Mouse (Mus musculus) spleen, adult 12 weeks (tissue): ENCODE results near the gene Ppp1r26.
"Not testable (repeated sequence)": the region's sequence is repeated elsewhere in the genome, so short reads cannot be mapped to it uniquely, and the experiment has no call there.

Experiments used
- DNase-seq: peaks from one replicate; pipeline ENCODE4 v3.0.0; 2022; ENCODE audit warnings: low spot score

Gene Ppp1r26

GRCm38 (mm10) chr2:28446181-28446514 lies 452 bp upstream of the Ppp1r26 start:
- no peak for DNase-seq

GRCm38 (mm10) chr2:28447315-28447670 lies 693 bp downstream of the Ppp1r26 start:
- DNase-seq: no peak

GRCm38 (mm10) chr2:28451663-28452062 lies 5.1 kb downstream of the Ppp1r26 start:
- DNase-seq: no peak

- no peak for DNase-seq
Measured at GRCm38 (mm10) chr2:28453539-28453938, 6.9 kb downstream of the Ppp1r26 start.

- no peak for DNase-seq
Measured at GRCm38 (mm10) chr2:28456616-28457015, 10.0 kb downstream of the Ppp1r26 start.

GRCm38 (mm10) chr2:28463919-28464318 lies 17.3 kb downstream of the Ppp1r26 start:
- DNase-seq: peak; percentile 33

- no peak for DNase-seq
Measured at GRCm38 (mm10) chr2:28464919-28465318, 18.3 kb downstream of the Ppp1r26 start.

- no peak for DNase-seq
Measured at GRCm38 (mm10) chr2:28465836-28466518, 19.4 kb downstream of the Ppp1r26 start, which contains the start of gene 1700007K13Rik. TSS of gene 1700007K13Rik (minus strand) at chr2:28466332.

- DNase-seq: peak; percentile 66
Measured at GRCm38 (mm10) chr2:28467860-28468485, 21.4 kb downstream of the Ppp1r26 start, which contains the start of gene Mrps2. TSS of gene Mrps2 (plus strand) at chr2:28468066.

- no peak for DNase-seq
Measured at GRCm38 (mm10) chr2:28468486-28469225, 22.1 kb downstream of the Ppp1r26 start.

GRCm38 (mm10) chr2:28469461-28469860 lies 22.9 kb downstream of the Ppp1r26 start:
- no peak for DNase-seq

- DNase-seq: no peak
Measured at GRCm38 (mm10) chr2:28470591-28470990, 24.0 kb downstream of the Ppp1r26 start.

- DNase-seq: not testable (repeated sequence)
Measured at GRCm38 (mm10) chr2:28472011-28472410, 25.4 kb downstream of the Ppp1r26 start.

GRCm38 (mm10) chr2:28477993-28478392 lies 31.4 kb downstream of the Ppp1r26 start:
- not testable (repeated sequence) for DNase-seq

GRCm38 (mm10) chr2:28479208-28480204 lies 32.9 kb downstream of the Ppp1r26 start:
- DNase-seq: no peak

GRCm38 (mm10) chr2:28483861-28484260 lies 37.3 kb downstream of the Ppp1r26 start:
- no peak for DNase-seq

- DNase-seq: no peak
Measured at GRCm38 (mm10) chr2:28494521-28494920, 47.9 kb downstream of the Ppp1r26 start.

- no peak for DNase-seq
Measured at GRCm38 (mm10) chr2:28495207-28495756, 48.7 kb downstream of the Ppp1r26 start.

GRCm38 (mm10) chr2:28495801-28496595 lies 49.4 kb downstream of the Ppp1r26 start:
- DNase-seq: no peak

- DNase-seq: no peak
Measured at GRCm38 (mm10) chr2:28496671-28497070, 50.1 kb downstream of the Ppp1r26 start, which contains the start of gene Gbgt1. TSS of gene Gbgt1 (plus strand) at chr2:28496891.

GRCm38 (mm10) chr2:28497561-28497960 lies 51.0 kb downstream of the Ppp1r26 start:
- DNase-seq: no peak
